Mouse (Mus musculus): ENCODE measurements around the gene Ssr2.

DNA sequence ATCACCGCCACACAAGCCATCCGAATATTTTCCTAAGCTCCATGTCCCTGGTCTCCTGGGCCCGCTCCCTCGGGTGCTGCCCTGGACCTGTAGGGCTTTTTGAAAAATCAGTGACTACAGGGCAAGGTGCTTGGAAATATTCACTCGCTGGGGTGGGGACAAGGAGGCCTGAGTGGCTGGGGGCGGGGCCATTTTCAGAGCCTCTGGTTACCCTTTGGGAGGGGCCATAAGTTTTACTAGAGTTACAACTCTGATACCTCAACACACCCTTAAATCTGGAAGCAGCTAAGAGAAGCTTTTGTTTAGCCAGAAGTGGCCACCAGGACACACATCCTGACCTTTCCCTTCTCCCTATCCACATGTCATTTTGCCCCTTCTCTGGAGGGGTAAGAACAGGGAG, 38.5 kb upstream of the Ssr2 start:
- TF ChIP-seq POLR2A (IDR thresholded peaks at IDR 0.05; ENCODE audit: control insufficient read depth, extremely low read depth, insufficient read depth, low read length, poor library complexity) (no peak), CTCF (IDR thresholded peaks at IDR 0.05; ENCODE audit: borderline replicate concordance, control insufficient read depth, extremely low read depth, insufficient read depth, low read length, poor library complexity) (no peak)

Data from thymus, adult 2 months (tissue).